Mouse (Mus musculus) left cerebral cortex, adult 2 months (tissue): Measurements from ENCODE around the gene Arl6ip4. TPM values are rescaled to one million over a fixed set of nuclear protein-coding genes. Genes with fewer than 3 reads are reported as not detected.

ENCODE experiments used
- DNase-seq, 2 experiments: peaks; one replicate each; pipeline ENCODE4 v3.0.0; 2021 to 2022; ENCODE audit warnings: low spot score in 2 of 2, mixed read lengths in 1 of 2; ENCODE audit errors: extremely low spot score in 1 of 2
- H3K27ac ChIP-seq: fragments of 200-600 bp; 2 replicates; pipeline ENCODE4 v1.8.1; 2022
- H3K4me3 ChIP-seq: fragments of 200-600 bp; 2 replicates; pipeline ENCODE4 v1.8.1; 2022
- CTCF ChIP-seq: fragments of 200-600 bp; IDR thresholded peaks from 2 replicates; pipeline ENCODE4 v1.8.1; 2022; ENCODE audit warnings: antibody characterized with exemption, mild to moderate bottlenecking, moderate library complexity
- intact Hi-C: fragments of 180-260 bp; cut with DNase I; formaldehyde crosslinking; loops from one replicate; pipeline ENCODE4 v1.15.1; 2025
- total RNA-seq, 2 experiments: library from RNA; stranded (reverse); gene quantifications; 2 replicates each; pipeline ENCODE4 v1.2.3; 2021

Arl6ip4 gene
- total RNA-seq, 2 experiments from 2014 or later = 46.7 to 52.1 TPM

- H3K4me3 ChIP-seq = peak overlapping the region; percentile 57
- TF ChIP-seq CTCF = no peak; the same call in 1 of the 2 replicates
- peak overlapping the region; percentile 95 for H3K27ac ChIP-seq
- intact Hi-C loops = no loop called here
- DNase-seq = peak in 1 of 2 experiments; percentile 41
Observed at GRCm38 (mm10) chr5:124095077-124095581, 20.8 kb upstream of the Arl6ip4 start.

GRCm38 (mm10) chr5:124095596-124096232 lies 20.2 kb upstream of the Arl6ip4 start, which contains the start of gene Abcb9:
Gene Abcb9, minus strand, starts transcription at chr5:124095798.
- H3K4me3 ChIP-seq = peak within 1 kb of the TSS; percentile 57
- TF ChIP-seq CTCF = no peak
- peak; percentile 96 to 97 for DNase-seq
- intact Hi-C loops = no loop called here
- H3K27ac ChIP-seq = peak within 1 kb of the TSS; percentile 95

GRCm38 (mm10) chr5:124098923-124099322 lies 17.0 kb upstream of the Arl6ip4 start:
- no peak overlapping the region; the same call in 1 of the 2 replicates for H3K27ac ChIP-seq
- DNase-seq = no peak
- intact Hi-C loops = no loop called here
- H3K4me3 ChIP-seq = no peak overlapping the region
- TF ChIP-seq CTCF = no peak

GRCm38 (mm10) chr5:124100128-124101044 lies 15.5 kb upstream of the Arl6ip4 start:
- TF ChIP-seq CTCF = no peak
- no peak for DNase-seq
- H3K27ac ChIP-seq = no peak overlapping the region
- H3K4me3 ChIP-seq = no peak overlapping the region
- intact Hi-C loops = no loop called here

GRCm38 (mm10) chr5:124102326-124102725 lies 13.6 kb upstream of the Arl6ip4 start:
- intact Hi-C loops = no loop called here
- Histone ChIP-seq H3K4me3 (no peak overlapping the region), H3K27ac (no peak overlapping the region)
- no peak for DNase-seq
- TF ChIP-seq CTCF = no peak

GRCm38 (mm10) chr5:124103020-124103419 lies 12.9 kb upstream of the Arl6ip4 start:
- H3K27ac ChIP-seq = no peak overlapping the region
- no peak overlapping the region for H3K4me3 ChIP-seq
- no peak for DNase-seq
- intact Hi-C loops = no loop called here
- no peak for TF ChIP-seq CTCF

- no peak overlapping the region for H3K4me3 ChIP-seq
- DNase-seq = no peak
- TF ChIP-seq CTCF = no peak
- intact Hi-C loops = no loop called here
- no peak overlapping the region for H3K27ac ChIP-seq
Observed at GRCm38 (mm10) chr5:124103552-124103951, 12.3 kb upstream of the Arl6ip4 start.

- no peak for DNase-seq
- Histone ChIP-seq H3K4me3 (peak overlapping the region; percentile 84), H3K27ac (peak overlapping the region; percentile 17; the same call in 1 of the 2 replicates)
- intact Hi-C loops = no loop called here
- TF ChIP-seq CTCF = peak; percentile 71
Observed at GRCm38 (mm10) chr5:124111077-124111741, 4.7 kb upstream of the Arl6ip4 start.

- TF ChIP-seq CTCF = peak; percentile 34
- Histone ChIP-seq H3K4me3 (peak within 1 kb of the TSS; percentile 84), H3K27ac (peak within 1 kb of the TSS; percentile 95)
- peak; percentile 91 to 96 for DNase-seq
- intact Hi-C loops = no loop called here
Observed at GRCm38 (mm10) chr5:124111742-124112497, 4.0 kb upstream of the Arl6ip4 start, which contains the start of gene Ogfod2. Gene Ogfod2, plus strand, starts transcription at chr5:124112297.

GRCm38 (mm10) chr5:124112531-124112930 lies 3.4 kb upstream of the Arl6ip4 start:
- TF ChIP-seq CTCF = no peak
- peak overlapping the region; percentile 84 for H3K4me3 ChIP-seq
- DNase-seq = no peak
- intact Hi-C loops = no loop called here
- H3K27ac ChIP-seq = peak overlapping the region; percentile 95

- Histone ChIP-seq H3K4me3 (peak overlapping the region; percentile 84), H3K27ac (peak overlapping the region; percentile 95)
- TF ChIP-seq CTCF = peak; percentile 59
- intact Hi-C loops = no loop called here
- DNase-seq = peak in 1 of 2 experiments; percentile 68
Observed at GRCm38 (mm10) chr5:124113030-124113429, 2.9 kb upstream of the Arl6ip4 start.
